ENCODE assay signal across 8 mouse cellular contexts in genomic region chr4:138851463-138851862, GRCm38 (mm10). TPM values are rescaled to one million over a fixed set of nuclear protein-coding genes. Genes with fewer than 3 reads are reported as not detected.
DNase-seq lines count a peak whose midpoint lies in the region; ATAC-seq and TF ChIP-seq lines count a peak whose summit lies in the region.

No protein-coding gene starts in this region.

- H3K4me2 ChIP-seq in hindbrain, postnatal 0 days (ENCODE audit: low read depth, low read length) = no peak overlapping the region
- no peak overlapping the region for H3K4me2 ChIP-seq in midbrain, embryonic 13.5 days (replicated peaks)

- peak; percentile 77 for ATAC-seq in hindbrain, postnatal 0 days
- ATAC-seq in midbrain, embryonic 13.5 days = peak; percentile 48; the same call in 1 of the 2 replicates

- peak; percentile 99 for TF ChIP-seq CTCF in cerebellum, adult 2 months (IDR thresholded peaks at IDR 0.05; ENCODE audit: borderline replicate concordance, insufficient read depth, low read depth, low read length)
- peak; percentile 100 for TF ChIP-seq CTCF in hindbrain, postnatal 0 days (IDR thresholded peaks at IDR 0.05; ENCODE audit: low read depth)
- TF ChIP-seq CTCF in left cerebral cortex, adult 2 months (IDR thresholded peaks at IDR 0.05) = peak; percentile 100

- intact Hi-C loops in left cerebral cortex, adult 2 months (cut with DNase I) = loop anchor here (1.0 to 5.0 kb wide), 7 partner anchors 49 to 529 kb away; no protein-coding TSS in a partner anchor

- DNase-seq in gastrocnemius, adult 18-20 months (ENCODE audit: low spot score) = peak; percentile 61
- no peak for DNase-seq in gastrocnemius, postnatal 25 days
- peak; percentile 65 to 80 for DNase-seq in cerebellum, adult 2 months
- DNase-seq in forelimb bud, embryonic 11.5 days (ENCODE audit: low read depth, low spot score) = peak; percentile 64
- peak; percentile 84 for DNase-seq in hindbrain, postnatal 0 days (ENCODE audit: low spot score)
- DNase-seq in left cerebral cortex, adult 2 months (ENCODE audit: extremely low spot score in 1 of 2, low spot score in 2 of 2) = peak; percentile 77 to 90
- peak; percentile 17 for DNase-seq in spleen, adult 12 weeks (ENCODE audit: low spot score)

- H3K9ac ChIP-seq in hindbrain, postnatal 0 days (replicated peaks; ENCODE audit: low read length) = no peak overlapping the region
- no peak overlapping the region for H3K9ac ChIP-seq in midbrain, embryonic 13.5 days (replicated peaks)

- H3K9me3 ChIP-seq in hindbrain, postnatal 0 days (ENCODE audit: low read length) = no peaks in the 10 kb centered on the region
- no peaks in the 10 kb centered on the region for H3K9me3 ChIP-seq in midbrain, embryonic 13.5 days

- H3K27ac ChIP-seq in cerebellum, adult 2 months (ENCODE audit: insufficient read depth, low read length) = no peak overlapping the region
- no peak overlapping the region for H3K27ac ChIP-seq in hindbrain, postnatal 0 days
- H3K27ac ChIP-seq in left cerebral cortex, adult 2 months = peak overlapping the region; percentile 74
- H3K27ac ChIP-seq in midbrain, embryonic 13.5 days = no peak overlapping the region

- no peaks in the 10 kb centered on the region for H3K27me3 ChIP-seq in cerebellum, adult 2 months (ENCODE audit: control insufficient read depth, insufficient read depth, low read length)
- no peaks in the 10 kb centered on the region for H3K27me3 ChIP-seq in hindbrain, postnatal 0 days (ENCODE audit: insufficient read depth, low read length)
- H3K27me3 ChIP-seq in midbrain, embryonic 13.5 days = no peaks in the 10 kb centered on the region

- 2% methylated on average over 4 of the region's 4 CpGs for WGBS in cerebellum, adult 2 months
- WGBS in hindbrain, postnatal 0 days = under 1% methylated on average over 4 of the region's 4 CpGs
- 6% methylated on average over 4 of the region's 4 CpGs for WGBS in midbrain, embryonic 13.5 days

- no peak for TF ChIP-seq POLR2A in cerebellum, adult 2 months (IDR thresholded peaks at IDR 0.05; ENCODE audit: borderline replicate concordance, insufficient read depth, low read length)

- no peak overlapping the region for H3K4me3 ChIP-seq in cerebellum, adult 2 months (replicated peaks; ENCODE audit: insufficient read depth, low read depth, low read length)
- H3K4me3 ChIP-seq in hindbrain, postnatal 0 days (ENCODE audit: low read length) = no peak overlapping the region
- no peak overlapping the region for H3K4me3 ChIP-seq in left cerebral cortex, adult 2 months
- no peak overlapping the region for H3K4me3 ChIP-seq in midbrain, embryonic 13.5 days (replicated peaks)

- H3K36me3 ChIP-seq in hindbrain, postnatal 0 days (ENCODE audit: insufficient read depth, low read length) = no peaks in the 10 kb centered on the region
- H3K36me3 ChIP-seq in midbrain, embryonic 13.5 days = no peaks in the 10 kb centered on the region

- H3K4me1 ChIP-seq in cerebellum, adult 2 months (ENCODE audit: control insufficient read depth, insufficient read depth, low read length) = no peaks in the 10 kb centered on the region
- no peaks in the 10 kb centered on the region for H3K4me1 ChIP-seq in hindbrain, postnatal 0 days (ENCODE audit: insufficient read depth, low read length)
- H3K4me1 ChIP-seq in midbrain, embryonic 13.5 days (replicated peaks) = no peaks in the 10 kb centered on the region

RNA-seq across cellular contexts. Expression of gene Pla2g5, which starts 11.8 kb away (rescaled TPM):
- total RNA-seq in gastrocnemius, adult 18-20 months (2021) = 1 to 10 TPM; 1.6 to 5.4 TPM
- total RNA-seq in gastrocnemius, postnatal 25 days (2021) = under 1 TPM; 0.75 to 0.79 TPM
- 2.0 and 4.7 TPM in 2 replicates for polyA plus RNA-seq in cerebellum, adult 2 months (2012; rRNA removed)
- 0.94 TPM in 1 of 2 replicates, not detected in the other for total RNA-seq in hindbrain, postnatal 0 days (2014; rRNA removed)
- 1.1 and 1.9 TPM in 2 replicates for polyA plus RNA-seq in hindbrain, postnatal 0 days (2015; fragmentation: Nextera tagmentation; extraction: Ambion mirVana)
- total RNA-seq in left cerebral cortex, adult 2 months (2021) = 1 to 10 TPM; 4.5 to 4.7 TPM
- polyA plus RNA-seq in midbrain, embryonic 13.5 days (2015; fragmentation: Nextera tagmentation; extraction: Ambion mirVana) = 0.27 and 0.59 TPM in 2 replicates

RNA-seq across cellular contexts. Expression of gene Gm13030, which starts 22.3 kb away (rescaled TPM):
- not detected for total RNA-seq in gastrocnemius, adult 18-20 months (2021)
- not detected for total RNA-seq in gastrocnemius, postnatal 25 days (2021)
- not detected in 2 replicates for polyA plus RNA-seq in cerebellum, adult 2 months (2012; rRNA removed)
- total RNA-seq in hindbrain, postnatal 0 days (2014; rRNA removed) = not detected in 2 replicates
- not detected in 2 replicates for polyA plus RNA-seq in hindbrain, postnatal 0 days (2015; fragmentation: Nextera tagmentation; extraction: Ambion mirVana)
- total RNA-seq in left cerebral cortex, adult 2 months (2021) = not detected
- polyA plus RNA-seq in midbrain, embryonic 13.5 days (2015; fragmentation: Nextera tagmentation; extraction: Ambion mirVana) = not detected in 2 replicates

RNA-seq across cellular contexts. Expression of gene Pla2g2e, which starts 26.3 kb away (rescaled TPM):
- total RNA-seq in gastrocnemius, adult 18-20 months (2021) = not detected
- under 1 TPM in 1 of 2 experiments, not detected in 1; 0.32 TPM for total RNA-seq in gastrocnemius, postnatal 25 days (2021)
- polyA plus RNA-seq in cerebellum, adult 2 months (2012; rRNA removed) = not detected in 2 replicates
- total RNA-seq in hindbrain, postnatal 0 days (2014; rRNA removed) = not detected in 2 replicates
- not detected in 2 replicates for polyA plus RNA-seq in hindbrain, postnatal 0 days (2015; fragmentation: Nextera tagmentation; extraction: Ambion mirVana)
- total RNA-seq in left cerebral cortex, adult 2 months (2021) = not detected
- polyA plus RNA-seq in midbrain, embryonic 13.5 days (2015; fragmentation: Nextera tagmentation; extraction: Ambion mirVana) = not detected in 2 replicates
